24 mouse cellular contexts compared by ENCODE assay signal in genomic region chr19:55216876-55217275, GRCm38 (mm10). TPM values are rescaled to one million over a fixed set of nuclear protein-coding genes. Genes with fewer than 3 reads are reported as not detected.
DNase-seq lines count a peak whose midpoint lies in the region; ATAC-seq and TF ChIP-seq lines count a peak whose summit lies in the region.
"Had no signal": no experiment of that assay in that cellular context is flagged by ENCODE, and none has a peak within 500 bp of the region (broad histone marks: within the 10 kb centered on the region; RNA-seq: fewer than 3 reads in every experiment).

No protein-coding gene starts in this region.

- no peaks in the 10 kb centered on the region for H3K27me3 ChIP-seq in lung, postnatal 0 days (replicated peaks; ENCODE audit: insufficient read depth, low read length)
- H3K27me3 ChIP-seq in C2C12 (ENCODE audit: control insufficient read depth, insufficient read depth, insufficient read length) = peaks cover 4% of the 10 kb centered on the region
- H3K27me3 ChIP-seq: embryonic facial prominence, embryonic 15.5 days had no signal

- no peak for TF ChIP-seq CTCF in layer of hippocampus, adult 2 months (conservative IDR thresholded peaks at IDR 0.05)
- no peak for TF ChIP-seq CTCF in lung, postnatal 0 days (IDR thresholded peaks at IDR 0.05)
- TF ChIP-seq CTCF in C2C12 (IDR thresholded peaks at IDR 0.05; ENCODE audit: control insufficient read depth, insufficient read depth, insufficient read length) = no peak

- H3K27ac ChIP-seq in layer of hippocampus, adult 2 months = peak overlapping the region; percentile 87
- H3K27ac ChIP-seq in lung, postnatal 0 days (ENCODE audit: low read length) = peak overlapping the region; percentile 67
- H3K27ac ChIP-seq: embryonic facial prominence, embryonic 15.5 days had no signal

- no peak for ATAC-seq in lung, postnatal 0 days
- ATAC-seq: midbrain, embryonic 16.5 days had no signal

- H3K9me3 ChIP-seq in lung, postnatal 0 days (ENCODE audit: low read length) = no peaks in the 10 kb centered on the region
- H3K9me3 ChIP-seq: embryonic facial prominence, embryonic 15.5 days; G1E had no signal

- no peak overlapping the region for H3K4me3 ChIP-seq in layer of hippocampus, adult 2 months
- no peak overlapping the region for H3K4me3 ChIP-seq in lung, postnatal 0 days (ENCODE audit: low read depth, low read length)
- H3K4me3 ChIP-seq in C2C12 (ENCODE audit: insufficient read depth, poor library complexity, severe bottlenecking) = no peak overlapping the region
- H3K4me3 ChIP-seq: embryonic facial prominence, embryonic 15.5 days had no signal

- H3ac ChIP-seq in C2C12 (ENCODE audit: control insufficient read depth, insufficient read length, low read depth) = no peak overlapping the region

- 47% methylated on average over 4 of the region's 4 CpGs for WGBS in lung, postnatal 0 days

- TF ChIP-seq EP300 in lung, postnatal 0 days (IDR thresholded peaks at IDR 0.05) = peak; percentile 79

- no peaks in the 10 kb centered on the region for H3K79me2 ChIP-seq in C2C12 (ENCODE audit: control insufficient read depth, insufficient read depth)

- H3K79me3 ChIP-seq in C2C12 (ENCODE audit: low read depth) = no peaks in the 10 kb centered on the region

- no peak overlapping the region for H3K9ac ChIP-seq in lung, postnatal 0 days (replicated peaks; ENCODE audit: low read depth)
- H3K9ac ChIP-seq: embryonic facial prominence, embryonic 15.5 days had no signal

- no peaks in the 10 kb centered on the region; the same call in 1 of the 2 replicates for H3K4me1 ChIP-seq in lung, postnatal 0 days (ENCODE audit: insufficient read depth, low read depth, low read length)

- H3K36me3 ChIP-seq in lung, postnatal 0 days (ENCODE audit: insufficient read depth, low read length) = no peaks in the 10 kb centered on the region
- no peaks in the 10 kb centered on the region for H3K36me3 ChIP-seq in C2C12 (ENCODE audit: control insufficient read depth, insufficient read depth)
- H3K36me3 ChIP-seq: embryonic facial prominence, embryonic 15.5 days; G1E had no signal

- no peak overlapping the region for H3K4me2 ChIP-seq in lung, postnatal 0 days (replicated peaks; ENCODE audit: low read depth, low read length)
- H3K4me2 ChIP-seq: embryonic facial prominence, embryonic 15.5 days; heart, embryonic 11.5 days had no signal

- DNase-seq in layer of hippocampus, adult 2 months (ENCODE audit: low spot score in 2 of 2) = no peak
- DNase-seq in layer of hippocampus, adult 8-10 months (ENCODE audit: low spot score in 2 of 2) = no peak
- peak; percentile 74 for DNase-seq in lung, postnatal 0 days (ENCODE audit: low spot score)
- DNase-seq in lung, postnatal 25 days (ENCODE audit: low spot score) = no peak
- peak; percentile 90 for DNase-seq in fibroblast of lung, adult 2 months (ENCODE audit: low read depth)
- no peak for DNase-seq in spleen, postnatal 4 days (ENCODE audit: low spot score in 2 of 2)
- DNase-seq in adrenal gland, adult 2 months = no peak
- DNase-seq: cerebellum, adult 18-20 months; cerebellum, postnatal 25 days; heart, postnatal 10 days; liver; retina, postnatal 1 day; thymus, postnatal 14 days had no signal

TF ChIP-seq in C2C12, 6 proteins besides CTCF, POLR2A, EP300 and RAD21:
- TF ChIP-seq MYOD1 (IDR thresholded peaks at IDR 0.05; ENCODE audit: control insufficient read depth, insufficient read length, low read depth) (peak; percentile 33), MAX (IDR thresholded peaks at IDR 0.05) (no peak), MYOG (IDR thresholded peaks at IDR 0.05; ENCODE audit: control insufficient read depth, extremely low read depth, insufficient read length) (no peak), CEBPB (IDR thresholded peaks at IDR 0.05; ENCODE audit: low read depth) (peak; percentile 96), USF1 (IDR thresholded peaks at IDR 0.05; ENCODE audit: low read depth) (no peak), FOSL1 (IDR thresholded peaks at IDR 0.05; ENCODE audit: insufficient read depth, low read length, poor library complexity, severe bottlenecking) (peak; percentile 74)

RNA-seq across cellular contexts. Expression of gene Gucy2g, which starts 24.2 kb away (rescaled TPM):
- 1 to 10 TPM in 1 of 2 experiments, under 1 TPM in 1; 0.69 to 1.0 TPM for total RNA-seq in layer of hippocampus, adult 2 months (2021)
- 1 to 10 TPM; 1.2 to 1.4 (median 1.3) TPM for total RNA-seq in layer of hippocampus, adult 8-10 months (2022)
- polyA plus RNA-seq in lung, postnatal 0 days (2015; fragmentation: Nextera tagmentation; extraction: Ambion mirVana) = 0.05 and 0.18 TPM in 2 replicates
- 0.02 TPM for polyA plus RNA-seq in C2C12 (2012; fragmentation: generic; extraction: Trizol)
- total RNA-seq in adrenal gland, adult 2 months (2021) = not detected
- polyA plus RNA-seq in adrenal gland, adult 2 months (2012; rRNA removed) = 0.03 TPM in 1 of 2 replicates, not detected in the other
- total RNA-seq: neutrophil, adult 5-6 weeks had no signal
- polyA plus RNA-seq: forebrain, embryonic 11.5 days; G1E; heart, embryonic 11.5 days; hindbrain, embryonic 11.5 days had no signal

RNA-seq across cellular contexts. Expression of gene Acsl5, which starts 34.9 kb away (rescaled TPM):
- 10 to 100 TPM; 33.6 to 42.2 TPM for total RNA-seq in layer of hippocampus, adult 2 months (2021)
- total RNA-seq in layer of hippocampus, adult 8-10 months (2022) = 10 to 100 TPM; 38.6 to 47.6 (median 42.6) TPM
- 110 and 130 TPM in 2 replicates for polyA plus RNA-seq in lung, postnatal 0 days (2015; fragmentation: Nextera tagmentation; extraction: Ambion mirVana)
- 30.2 TPM for polyA plus RNA-seq in C2C12 (2012; fragmentation: generic; extraction: Trizol)
- total RNA-seq in adrenal gland, adult 2 months (2021) = 100 to 1,000 TPM in 1 of 2 experiments, 10 to 100 TPM in 1; 86.1 to 324 TPM
- polyA plus RNA-seq in adrenal gland, adult 2 months (2012; rRNA removed) = 7.4 and 10.4 TPM in 2 replicates

RNA-seq across cellular contexts. Expression of gene Tectb, which starts 36.3 kb away (rescaled TPM):
- total RNA-seq in layer of hippocampus, adult 2 months (2021) = under 1 TPM in 1 of 2 experiments, not detected in 1; 0.15 TPM
- total RNA-seq in layer of hippocampus, adult 8-10 months (2022) = under 1 TPM in 1 of 4 experiments, not detected in 3; 0.16 TPM
- polyA plus RNA-seq in lung, postnatal 0 days (2015; fragmentation: Nextera tagmentation; extraction: Ambion mirVana) = 0.21 and 0.27 TPM in 2 replicates
- not detected for polyA plus RNA-seq in C2C12 (2012; fragmentation: generic; extraction: Trizol)
- under 1 TPM; 0.41 to 0.89 TPM for total RNA-seq in adrenal gland, adult 2 months (2021)
- 0.04 TPM in 1 of 2 replicates, not detected in the other for polyA plus RNA-seq in adrenal gland, adult 2 months (2012; rRNA removed)
- total RNA-seq: left cerebral cortex, postnatal 25 days; neutrophil, adult 5-6 weeks had no signal
- polyA plus RNA-seq: forebrain, embryonic 11.5 days; G1E; heart, embryonic 11.5 days; hindbrain, embryonic 11.5 days; kidney, embryonic 14.5 days; large intestine, adult 2 months had no signal

Comparison
In these comparisons a context has a peak if more than half of its experiments do, and no peak if none do; other contexts are left out.
1. DNase-seq: peak in lung, postnatal 0 days (single experiment) and fibroblast of lung, adult 2 months (single experiment); none in layer of hippocampus, adult 2 months (0 of 2), layer of hippocampus, adult 8-10 months (0 of 2), lung, postnatal 25 days (single experiment), spleen, postnatal 4 days (0 of 2) and adrenal gland, adult 2 months (single experiment).